Mouse (Mus musculus) hindbrain, embryonic 15.5 days (tissue): ENCODE measurements around the gene Hist1h4d. TPM values are rescaled to one million over a fixed set of nuclear protein-coding genes. Genes with fewer than 3 reads are reported as not detected.

ENCODE experiments used
- ATAC-seq: fragments of 200-750 bp; cut with Nextera tagmentation; 2 replicates; pipeline ENCODE4 v1.8.0; 2017; ENCODE audit warnings: low read depth, moderate number of reproducible peaks, moderate TSS enrichment; ENCODE audit not compliant: low FRiP score
- H3K27ac ChIP-seq: fragments of 300-500 bp; sonication (generic); replicated peaks from 2 replicates; pipeline ENCODE4 v1.5.1; 2015; ENCODE audit warnings: mild to moderate bottlenecking, inconsistent platforms
- H3K27me3 ChIP-seq: fragments of 300-500 bp; sonication (generic); 2 replicates; pipeline ENCODE4 v1.6.1; 2015; ENCODE audit warnings: control low read depth, inconsistent platforms
- H3K36me3 ChIP-seq: fragments of 300-500 bp; sonication (generic); 2 replicates; pipeline ENCODE4 v1.6.1; 2015; ENCODE audit warnings: control low read depth, inconsistent platforms
- H3K4me1 ChIP-seq: fragments of 300-500 bp; sonication (generic); replicated peaks from 2 replicates; pipeline ENCODE4 v1.6.1; 2015; ENCODE audit warnings: control low read depth, inconsistent platforms
- H3K4me2 ChIP-seq: fragments of 300-500 bp; sonication (generic); 2 replicates; pipeline ENCODE4 v1.6.1; 2015; ENCODE audit warnings: moderate library complexity, mild to moderate bottlenecking, inconsistent platforms
- H3K4me3 ChIP-seq: fragments of 300-500 bp; sonication (generic); 2 replicates; pipeline ENCODE4 v1.5.1; 2015; ENCODE audit warnings: mild to moderate bottlenecking, inconsistent platforms
- H3K9ac ChIP-seq: fragments of 300-500 bp; sonication (generic); 2 replicates; pipeline ENCODE4 v1.6.1; 2015; ENCODE audit warnings: inconsistent platforms
- H3K9me3 ChIP-seq: fragments of 300-500 bp; sonication (generic); 2 replicates; pipeline ENCODE4 v1.6.1; 2016; ENCODE audit warnings: control low read depth, inconsistent platforms
- WGBS: fragments of 180-500 bp; shearing (Covaris S2); methylation state at CpG from one replicate; pipeline ENCODE4 v1.1.7; 2015; 5-methylcytosine and 5-hydroxymethylcytosine counted together
- polyA plus RNA-seq: library from polyadenylated mRNA; unstranded; fragments of >200 nt; fragmentation: Nextera tagmentation; extraction: Ambion mirVana; gene quantifications from 2 replicates; pipeline ENCODE4 v1.2.1, GENCODE M21; 2015

The Hist1h4d gene
- polyA plus RNA-seq, 1 experiment from 2014 or later, result 35.1 TPM

GRCm38 (mm10) chr13:23592614-23593013 is 11.2 kb downstream of the Hist1h4d start:
- H3K4me2 ChIP-seq, result no peak overlapping the region
- 85% methylated on average over 7 of the region's 7 CpGs for WGBS

DNA sequence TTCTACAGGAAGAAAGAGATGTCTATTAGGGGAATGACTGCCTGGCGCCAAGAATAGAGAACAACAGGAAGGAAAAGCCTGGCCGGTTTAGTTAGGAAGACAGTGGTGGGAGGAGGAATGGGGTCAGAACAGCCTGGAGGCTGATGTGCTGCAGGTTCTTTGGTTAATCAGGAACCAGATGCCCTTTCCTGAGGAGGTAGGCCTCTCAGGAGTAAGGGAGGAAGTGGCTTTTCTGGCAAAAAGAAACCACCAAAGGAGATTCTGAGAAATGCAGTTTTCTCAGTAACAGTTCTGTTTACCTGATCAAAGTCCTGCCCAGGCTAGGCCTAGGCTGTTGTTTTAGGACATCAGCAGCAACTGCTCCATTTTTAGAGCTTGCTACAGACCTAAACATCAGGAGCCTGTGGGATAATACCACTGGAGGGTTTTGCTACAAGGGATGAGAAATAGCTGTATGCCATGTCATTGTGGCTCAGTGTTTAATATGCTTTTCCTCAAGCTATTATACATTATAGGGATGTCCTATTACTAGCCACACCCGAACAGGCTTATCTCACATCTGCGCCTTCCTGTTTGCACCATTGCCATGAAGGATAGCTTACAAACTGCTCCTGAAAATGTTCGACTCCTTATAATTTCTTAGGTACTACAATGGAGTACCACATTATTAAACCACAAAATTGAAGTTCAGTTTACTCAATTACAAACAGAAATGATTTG is 11.8 kb downstream of the Hist1h4d start:
- no peaks in the 10 kb centered on the region for H3K27me3 ChIP-seq
- no peaks in the 10 kb centered on the region for H3K9me3 ChIP-seq
- no peaks in the 10 kb centered on the region for H3K36me3 ChIP-seq
- 85% methylated on average over 5 of the region's 5 CpGs for WGBS
- no peak overlapping the region for H3K27ac ChIP-seq
- no peak for ATAC-seq
- no peaks in the 10 kb centered on the region for H3K4me1 ChIP-seq
- H3K4me2 ChIP-seq, result no peak overlapping the region
- H3K4me3 ChIP-seq, result no peak overlapping the region
- no peak overlapping the region for H3K9ac ChIP-seq

More at GRCm38 (mm10) chr13:23592614-23593013, 11.2 kb downstream of the Hist1h4d start:
- H3K4me1 ChIP-seq, result no peaks in the 10 kb centered on the region
- ATAC-seq, result no peak
- H3K27me3 ChIP-seq, result no peaks in the 10 kb centered on the region
- no peak overlapping the region for H3K4me3 ChIP-seq
- H3K9ac ChIP-seq, result no peak overlapping the region
- no peaks in the 10 kb centered on the region for H3K36me3 ChIP-seq
- no peaks in the 10 kb centered on the region for H3K9me3 ChIP-seq
- no peak overlapping the region for H3K27ac ChIP-seq

DNA sequence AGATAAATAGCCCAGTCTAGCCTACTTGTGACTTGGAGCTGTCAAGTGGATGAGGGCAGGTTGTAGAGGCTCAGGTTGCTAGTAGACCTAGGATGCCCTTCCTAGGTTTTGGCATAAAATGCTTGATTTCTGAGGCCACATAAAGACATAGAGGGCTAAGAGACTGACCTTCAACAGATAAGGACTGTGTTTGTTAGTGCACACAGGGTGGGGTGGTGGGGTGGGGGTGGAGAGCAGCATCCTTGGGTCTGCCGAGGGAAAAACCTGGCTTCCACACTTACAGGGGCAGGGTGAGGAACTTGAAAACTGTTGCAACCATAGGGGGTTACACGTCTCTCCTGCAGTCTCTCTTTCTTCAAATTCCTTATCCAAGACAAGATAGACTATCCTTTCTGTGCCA is 13.8 kb downstream of the Hist1h4d start:
- Histone ChIP-seq H3K4me3 (no peak overlapping the region), H3K27me3 (no peaks in the 10 kb centered on the region), H3K9me3 (no peaks in the 10 kb centered on the region), H3K9ac (no peak overlapping the region), H3K4me1 (no peaks in the 10 kb centered on the region), H3K36me3 (no peaks in the 10 kb centered on the region), H3K27ac (no peak overlapping the region), H3K4me2 (no peak overlapping the region)
- 85% methylated on average over 2 of the region's 2 CpGs for WGBS
- ATAC-seq, result no peak

DNA sequence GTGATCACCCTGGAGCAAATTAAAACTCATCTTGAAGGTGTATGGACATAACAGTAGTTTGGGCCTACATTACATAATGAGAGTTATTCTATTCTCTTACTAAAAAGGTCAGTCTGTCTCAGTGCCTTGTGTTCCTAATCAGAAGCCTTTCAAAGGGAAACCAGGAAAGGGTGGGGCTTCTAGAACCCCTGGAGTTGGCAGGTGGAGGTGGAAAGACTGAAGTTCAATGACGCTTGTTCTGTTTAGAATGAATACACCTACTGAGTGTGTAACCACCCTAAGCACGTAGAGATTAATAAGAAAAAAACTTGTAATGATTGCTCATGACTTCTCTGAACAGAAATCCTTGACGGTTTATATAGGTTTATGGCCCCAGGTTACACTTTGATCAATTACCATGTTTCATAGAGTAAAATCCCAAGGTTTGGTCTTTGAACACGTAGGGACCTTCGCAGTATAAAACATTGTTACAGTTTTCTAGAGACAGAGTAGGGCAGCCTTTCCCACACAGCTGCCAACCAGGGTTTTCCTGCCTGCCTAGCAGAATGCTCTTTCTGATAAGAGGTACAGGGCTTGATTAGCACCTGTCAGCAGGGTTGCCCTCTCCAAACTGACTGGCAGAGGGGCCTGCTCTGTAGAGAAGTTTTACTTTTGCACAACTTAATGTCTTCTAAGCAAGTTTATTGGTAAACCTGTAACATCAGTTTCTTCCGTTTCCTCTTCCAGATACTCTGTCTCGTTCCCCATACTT is 14.4 kb downstream of the Hist1h4d start:
- WGBS, result 86% methylated on average over 7 of the region's 7 CpGs
- no peak for ATAC-seq
- Histone ChIP-seq H3K9me3 (no peaks in the 10 kb centered on the region), H3K4me2 (no peak overlapping the region), H3K36me3 (no peaks in the 10 kb centered on the region), H3K4me3 (no peak overlapping the region), H3K27ac (no peak overlapping the region), H3K9ac (no peak overlapping the region), H3K4me1 (no peaks in the 10 kb centered on the region), H3K27me3 (no peaks in the 10 kb centered on the region)

DNA sequence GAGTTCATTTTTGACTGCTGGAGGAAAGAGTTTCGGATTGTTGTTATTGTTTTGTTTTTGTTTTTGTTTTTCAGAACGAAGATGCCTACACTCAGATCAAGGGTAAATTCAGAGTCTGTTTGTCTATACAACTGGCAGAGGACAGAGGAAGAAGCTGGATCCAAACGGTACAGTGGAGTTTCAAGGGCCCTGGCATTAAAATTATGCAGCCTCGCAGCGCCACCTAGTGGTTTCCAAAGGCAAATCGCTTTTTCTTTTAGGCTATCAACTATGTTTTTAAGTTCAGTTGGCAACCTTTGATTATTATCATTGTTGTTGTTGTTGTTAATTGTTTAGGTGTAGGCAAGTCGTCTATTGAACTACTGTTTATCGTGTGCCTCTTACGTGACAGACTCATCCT is 16.6 kb downstream of the Hist1h4d start:
- ATAC-seq, result no peak
- Histone ChIP-seq H3K36me3 (no peaks in the 10 kb centered on the region), H3K9me3 (no peaks in the 10 kb centered on the region), H3K9ac (no peak overlapping the region), H3K4me3 (no peak overlapping the region), H3K4me1 (no peaks in the 10 kb centered on the region), H3K27me3 (no peaks in the 10 kb centered on the region), H3K27ac (no peak overlapping the region), H3K4me2 (no peak overlapping the region)
- WGBS, result 8% methylated on average over 9 of the region's 9 CpGs

DNA sequence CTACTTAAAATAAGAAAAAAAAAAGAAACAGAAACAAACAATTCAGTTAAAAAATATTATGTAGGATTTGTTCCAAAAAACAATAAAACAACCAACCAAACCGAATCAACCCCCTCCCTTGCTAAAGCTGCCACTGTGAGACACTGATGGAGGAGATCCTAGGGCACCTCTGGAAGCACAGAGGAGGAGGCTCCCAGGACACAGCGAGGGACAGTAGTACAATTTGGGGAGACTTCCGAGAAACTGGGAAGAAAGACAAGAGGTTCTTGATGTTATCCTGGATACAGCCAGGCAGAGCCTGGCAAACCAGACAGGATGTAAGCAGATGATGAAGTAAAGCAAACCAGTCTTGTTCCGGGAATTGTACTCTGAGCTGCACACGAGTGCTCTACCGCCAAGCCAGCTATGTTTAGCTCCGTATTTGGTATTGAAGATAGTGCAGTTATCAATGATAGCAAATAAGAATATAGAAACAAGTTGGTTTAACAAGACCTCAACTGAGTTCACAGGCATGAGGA is 21.8 kb downstream of the Hist1h4d start:
- ATAC-seq, result no peak
- no peak overlapping the region for H3K4me2 ChIP-seq
- no peaks in the 10 kb centered on the region for H3K27me3 ChIP-seq
- no peak overlapping the region for H3K9ac ChIP-seq
- no peaks in the 10 kb centered on the region for H3K9me3 ChIP-seq
- no peaks in the 10 kb centered on the region for H3K4me1 ChIP-seq
- H3K36me3 ChIP-seq, result no peaks in the 10 kb centered on the region
- H3K4me3 ChIP-seq, result no peak overlapping the region
- no peak overlapping the region for H3K27ac ChIP-seq
- WGBS, result 83% methylated on average over 7 of the region's 7 CpGs

GRCm38 (mm10) chr13:23604452-23604851 is 23.1 kb downstream of the Hist1h4d start:
- Histone ChIP-seq H3K27ac (no peak overlapping the region), H3K36me3 (no peaks in the 10 kb centered on the region), H3K4me2 (no peak overlapping the region), H3K9ac (no peak overlapping the region), H3K4me1 (no peaks in the 10 kb centered on the region), H3K9me3 (no peaks in the 10 kb centered on the region), H3K27me3 (no peaks in the 10 kb centered on the region), H3K4me3 (no peak overlapping the region)
- ATAC-seq, result no peak
- WGBS, result 92% methylated on average over 3 of the region's 3 CpGs

DNA sequence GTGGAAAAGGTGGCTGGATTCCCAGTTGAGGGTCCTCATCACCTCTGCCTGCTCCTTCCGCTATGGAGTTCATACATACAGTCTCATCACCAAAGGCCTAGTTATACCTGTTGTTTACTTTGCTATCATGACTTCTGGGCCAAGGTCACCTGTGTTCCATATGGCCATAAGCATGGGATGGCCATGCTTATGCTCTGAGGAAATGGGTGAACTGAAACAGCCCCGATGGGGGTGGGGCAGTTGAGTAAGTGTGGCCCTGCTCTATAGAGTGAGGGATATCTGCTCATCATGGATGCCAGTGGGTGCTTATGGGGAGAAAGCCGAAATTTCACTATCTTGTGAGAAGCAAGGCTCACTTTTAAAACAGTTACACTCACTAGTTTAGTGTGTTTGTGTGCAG is 23.7 kb downstream of the Hist1h4d start:
- ATAC-seq, result no peak
- no peak overlapping the region for H3K9ac ChIP-seq
- H3K36me3 ChIP-seq, result no peaks in the 10 kb centered on the region
- H3K4me3 ChIP-seq, result no peak overlapping the region
- H3K27me3 ChIP-seq, result no peaks in the 10 kb centered on the region
- no peak overlapping the region for H3K27ac ChIP-seq
- no peaks in the 10 kb centered on the region for H3K4me1 ChIP-seq
- no peak overlapping the region for H3K4me2 ChIP-seq
- H3K9me3 ChIP-seq, result no peaks in the 10 kb centered on the region
- WGBS, result 89% methylated on average over 3 of the region's 3 CpGs

DNA sequence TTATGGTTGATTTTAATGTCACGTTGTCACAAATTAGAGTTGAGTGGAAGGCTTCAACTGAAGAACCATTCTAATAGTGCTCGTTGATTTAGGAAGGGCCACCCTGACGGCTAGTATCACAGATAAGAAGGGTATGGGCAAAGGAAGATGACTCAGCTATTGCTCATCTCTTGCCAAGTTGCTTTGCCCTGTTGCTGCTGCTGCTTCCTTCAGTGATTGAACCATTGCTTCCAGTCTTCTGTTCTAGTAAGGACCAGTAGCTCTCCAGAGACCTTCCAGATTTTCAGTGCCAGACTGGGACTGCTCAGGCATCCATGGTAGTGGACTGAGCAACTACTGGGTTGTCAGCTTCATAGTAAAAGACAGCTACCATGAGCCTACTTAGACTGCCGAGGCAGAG is 27.8 kb downstream of the Hist1h4d start:
- no peaks in the 10 kb centered on the region for H3K36me3 ChIP-seq
- H3K4me1 ChIP-seq, result no peaks in the 10 kb centered on the region
- H3K27ac ChIP-seq, result no peak overlapping the region
- H3K27me3 ChIP-seq, result no peaks in the 10 kb centered on the region
- no peak overlapping the region for H3K9ac ChIP-seq
- no peak overlapping the region for H3K4me3 ChIP-seq
- ATAC-seq, result no peak
- no peaks in the 10 kb centered on the region for H3K9me3 ChIP-seq
- WGBS, result 87% methylated on average over 4 of the region's 4 CpGs
- H3K4me2 ChIP-seq, result no peak overlapping the region

DNA sequence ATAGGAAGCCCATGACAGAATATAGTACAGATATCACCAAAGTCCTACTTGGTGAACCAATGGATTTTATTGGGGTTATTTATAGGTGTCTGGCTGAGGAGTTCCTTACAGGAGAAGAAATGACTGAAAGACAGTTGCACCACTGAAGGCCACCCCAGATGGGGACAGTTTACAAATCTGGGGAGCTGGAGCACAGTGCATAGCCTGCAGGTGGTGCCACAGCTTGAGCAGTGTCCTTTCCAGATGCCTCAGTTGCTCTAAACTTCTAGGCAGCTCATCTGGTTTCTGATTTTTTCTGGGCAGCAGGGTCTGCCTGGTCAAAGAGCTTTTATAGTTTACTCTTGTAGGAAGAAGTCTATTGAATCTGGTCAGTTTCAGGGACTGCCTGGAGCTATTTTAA is 28.4 kb downstream of the Hist1h4d start:
- no peak overlapping the region for H3K9ac ChIP-seq
- no peaks in the 10 kb centered on the region for H3K27me3 ChIP-seq
- H3K4me1 ChIP-seq, result no peaks in the 10 kb centered on the region
- no peak overlapping the region for H3K27ac ChIP-seq
- no peak overlapping the region for H3K4me2 ChIP-seq
- H3K36me3 ChIP-seq, result no peaks in the 10 kb centered on the region
- ATAC-seq, result no peak
- H3K9me3 ChIP-seq, result no peaks in the 10 kb centered on the region
- no peak overlapping the region for H3K4me3 ChIP-seq

DNA sequence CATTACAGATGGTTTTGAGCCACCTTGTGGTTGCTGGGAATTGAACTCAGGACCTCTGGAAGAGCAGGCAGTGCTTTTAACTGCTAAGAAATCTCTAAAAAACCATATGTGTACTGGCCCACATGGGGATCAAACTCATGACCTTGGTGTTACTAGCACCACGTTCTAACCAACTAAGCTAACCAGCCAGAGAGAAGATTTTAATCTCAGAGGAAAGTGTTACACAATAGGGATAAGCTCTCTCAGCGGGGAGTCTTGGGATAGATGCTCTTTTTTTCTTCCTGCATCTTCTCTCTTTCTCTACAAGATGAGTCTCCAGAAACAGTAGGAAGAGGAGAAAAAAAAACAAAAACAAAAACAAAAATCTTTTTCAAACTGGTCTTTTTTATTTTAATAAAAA is 29.0 kb downstream of the Hist1h4d start:
- ATAC-seq, result no peak
- H3K27ac ChIP-seq, result no peak overlapping the region
- no peaks in the 10 kb centered on the region for H3K4me1 ChIP-seq
- H3K27me3 ChIP-seq, result no peaks in the 10 kb centered on the region
- 76% methylated on average over 2 of the region's 2 CpGs for WGBS
- no peak overlapping the region for H3K4me2 ChIP-seq
- H3K36me3 ChIP-seq, result no peaks in the 10 kb centered on the region
- H3K4me3 ChIP-seq, result no peak overlapping the region
- H3K9ac ChIP-seq, result no peak overlapping the region
- H3K9me3 ChIP-seq, result no peaks in the 10 kb centered on the region

- Histone ChIP-seq H3K4me3 (no peak overlapping the region), H3K9me3 (no peaks in the 10 kb centered on the region), H3K36me3 (no peaks in the 10 kb centered on the region), H3K27me3 (no peaks in the 10 kb centered on the region), H3K9ac (no peak overlapping the region), H3K4me1 (no peaks in the 10 kb centered on the region), H3K27ac (no peak overlapping the region), H3K4me2 (no peak overlapping the region)
- 88% methylated on average over 3 of the region's 3 CpGs for WGBS
- ATAC-seq, result no peak
Observed at GRCm38 (mm10) chr13:23611638-23612037, 30.2 kb downstream of the Hist1h4d start.
